Mouse (Mus musculus): ENCODE results near the gene Elmo2. TPM values are rescaled to one million over a fixed set of nuclear protein-coding genes. Genes with fewer than 3 reads are reported as not detected.

Gene Elmo2
- polyA plus RNA-seq, 1 experiment = 95.0 TPM

GRCm38 (mm10) chr2:165349466-165349865 lies 23.2 kb upstream of the Elmo2 start:
- Histone ChIP-seq H3K4me1 (replicated peaks; ENCODE audit: control insufficient read depth, insufficient read depth, low read length) (no peaks in the 10 kb centered on the region), H3K27ac (ENCODE audit: control insufficient read depth, insufficient read depth, low read length) (no peak overlapping the region), H3K4me3 (ENCODE audit: control insufficient read depth, insufficient read depth, low read length) (no peak overlapping the region), H3K36me3 (ENCODE audit: control insufficient read depth, insufficient read depth, low read length) (no peaks in the 10 kb centered on the region), H3K27me3 (ENCODE audit: control insufficient read depth, insufficient read depth, low read length) (no peaks in the 10 kb centered on the region)
- no peak for DNase-seq
- TF ChIP-seq POLR2A (IDR thresholded peaks at IDR 0.05; ENCODE audit: control insufficient read depth, extremely low read depth, insufficient read depth, low read length, poor library complexity) (no peak), CTCF (IDR thresholded peaks at IDR 0.05; ENCODE audit: borderline replicate concordance, control insufficient read depth, extremely low read depth, insufficient read depth, low read length, poor library complexity) (no peak)
- 56% methylated on average over 8 of the region's 8 CpGs for WGBS

GRCm38 (mm10) chr2:165346180-165346579 lies 19.9 kb upstream of the Elmo2 start:
- no peak overlapping the region for H3K4me3 ChIP-seq (ENCODE audit: control insufficient read depth, insufficient read depth, low read length)
- no peak for DNase-seq
- TF ChIP-seq CTCF (IDR thresholded peaks at IDR 0.05; ENCODE audit: borderline replicate concordance, control insufficient read depth, extremely low read depth, insufficient read depth, low read length, poor library complexity) = no peak
- 85% methylated on average over 5 of the region's 5 CpGs for WGBS
- H3K27ac ChIP-seq (ENCODE audit: control insufficient read depth, insufficient read depth, low read length) = no peak overlapping the region
- H3K4me1 ChIP-seq (replicated peaks; ENCODE audit: control insufficient read depth, insufficient read depth, low read length) = no peaks in the 10 kb centered on the region
- H3K27me3 ChIP-seq (ENCODE audit: control insufficient read depth, insufficient read depth, low read length) = no peaks in the 10 kb centered on the region
- no peaks in the 10 kb centered on the region for H3K36me3 ChIP-seq (ENCODE audit: control insufficient read depth, insufficient read depth, low read length)

- Histone ChIP-seq H3K27ac (ENCODE audit: control insufficient read depth, insufficient read depth, low read length) (no peak overlapping the region), H3K36me3 (ENCODE audit: control insufficient read depth, insufficient read depth, low read length) (no peaks in the 10 kb centered on the region), H3K4me1 (replicated peaks; ENCODE audit: control insufficient read depth, insufficient read depth, low read length) (no peaks in the 10 kb centered on the region), H3K27me3 (ENCODE audit: control insufficient read depth, insufficient read depth, low read length) (no peaks in the 10 kb centered on the region), H3K4me3 (ENCODE audit: control insufficient read depth, insufficient read depth, low read length) (no peak overlapping the region)
- DNase-seq = peak; percentile 33
- TF ChIP-seq POLR2A (IDR thresholded peaks at IDR 0.05; ENCODE audit: control insufficient read depth, extremely low read depth, insufficient read depth, low read length, poor library complexity) (no peak), CTCF (IDR thresholded peaks at IDR 0.05; ENCODE audit: borderline replicate concordance, control insufficient read depth, extremely low read depth, insufficient read depth, low read length, poor library complexity) (no peak)
- 64% methylated on average over 3 of the region's 3 CpGs for WGBS
Measured at GRCm38 (mm10) chr2:165337191-165337590, 10.9 kb upstream of the Elmo2 start.

GRCm38 (mm10) chr2:165332610-165333210 lies 6.4 kb upstream of the Elmo2 start:
- 36% methylated on average over 14 of the region's 14 CpGs for WGBS
- Histone ChIP-seq H3K27ac (ENCODE audit: control insufficient read depth, insufficient read depth, low read length) (no peak overlapping the region), H3K27me3 (ENCODE audit: control insufficient read depth, insufficient read depth, low read length) (no peaks in the 10 kb centered on the region), H3K4me1 (replicated peaks; ENCODE audit: control insufficient read depth, insufficient read depth, low read length) (no peaks in the 10 kb centered on the region; the same call in 1 of the 2 replicates), H3K4me3 (ENCODE audit: control insufficient read depth, insufficient read depth, low read length) (no peak overlapping the region), H3K36me3 (ENCODE audit: control insufficient read depth, insufficient read depth, low read length) (no peaks in the 10 kb centered on the region)
- no peak for TF ChIP-seq POLR2A (IDR thresholded peaks at IDR 0.05; ENCODE audit: control insufficient read depth, extremely low read depth, insufficient read depth, low read length, poor library complexity)
- TF ChIP-seq CTCF (IDR thresholded peaks at IDR 0.05; ENCODE audit: borderline replicate concordance, control insufficient read depth, extremely low read depth, insufficient read depth, low read length, poor library complexity) = no peak
- no peak for DNase-seq

- Histone ChIP-seq H3K4me3 (ENCODE audit: control insufficient read depth, insufficient read depth, low read length) (no peak overlapping the region), H3K27me3 (ENCODE audit: control insufficient read depth, insufficient read depth, low read length) (no peaks in the 10 kb centered on the region), H3K27ac (ENCODE audit: control insufficient read depth, insufficient read depth, low read length) (no peak overlapping the region), H3K36me3 (ENCODE audit: control insufficient read depth, insufficient read depth, low read length) (no peaks in the 10 kb centered on the region), H3K4me1 (replicated peaks; ENCODE audit: control insufficient read depth, insufficient read depth, low read length) (peaks cover 8% of the 10 kb centered on the region)
- WGBS = 5% methylated on average over 3 of the region's 3 CpGs
- TF ChIP-seq POLR2A (IDR thresholded peaks at IDR 0.05; ENCODE audit: control insufficient read depth, extremely low read depth, insufficient read depth, low read length, poor library complexity) (no peak), CTCF (IDR thresholded peaks at IDR 0.05; ENCODE audit: borderline replicate concordance, control insufficient read depth, extremely low read depth, insufficient read depth, low read length, poor library complexity) (no peak)
- no peak for DNase-seq
Measured at GRCm38 (mm10) chr2:165329703-165330102, 3.4 kb upstream of the Elmo2 start.

GRCm38 (mm10) chr2:165328746-165329145 lies 2.5 kb upstream of the Elmo2 start:
- no peak overlapping the region for H3K27ac ChIP-seq (ENCODE audit: control insufficient read depth, insufficient read depth, low read length)
- no peak for DNase-seq
- no peaks in the 10 kb centered on the region for H3K36me3 ChIP-seq (ENCODE audit: control insufficient read depth, insufficient read depth, low read length)
- no peak overlapping the region for H3K4me3 ChIP-seq (ENCODE audit: control insufficient read depth, insufficient read depth, low read length)
- WGBS = 86% methylated on average over 5 of the region's 5 CpGs
- TF ChIP-seq CTCF (IDR thresholded peaks at IDR 0.05; ENCODE audit: borderline replicate concordance, control insufficient read depth, extremely low read depth, insufficient read depth, low read length, poor library complexity) = no peak
- TF ChIP-seq POLR2A (IDR thresholded peaks at IDR 0.05; ENCODE audit: control insufficient read depth, extremely low read depth, insufficient read depth, low read length, poor library complexity) = no peak
- no peaks in the 10 kb centered on the region for H3K27me3 ChIP-seq (ENCODE audit: control insufficient read depth, insufficient read depth, low read length)
- H3K4me1 ChIP-seq (replicated peaks; ENCODE audit: control insufficient read depth, insufficient read depth, low read length) = peaks cover 11% of the 10 kb centered on the region

- WGBS = 94% methylated on average over 7 of the region's 7 CpGs
- Histone ChIP-seq H3K27me3 (ENCODE audit: control insufficient read depth, insufficient read depth, low read length) (no peaks in the 10 kb centered on the region), H3K27ac (ENCODE audit: control insufficient read depth, insufficient read depth, low read length) (no peak overlapping the region), H3K4me3 (ENCODE audit: control insufficient read depth, insufficient read depth, low read length) (no peak overlapping the region), H3K4me1 (replicated peaks; ENCODE audit: control insufficient read depth, insufficient read depth, low read length) (peaks cover 11% of the 10 kb centered on the region), H3K36me3 (ENCODE audit: control insufficient read depth, insufficient read depth, low read length) (no peaks in the 10 kb centered on the region)
- no peak for DNase-seq
- TF ChIP-seq POLR2A (IDR thresholded peaks at IDR 0.05; ENCODE audit: control insufficient read depth, extremely low read depth, insufficient read depth, low read length, poor library complexity) (no peak), CTCF (IDR thresholded peaks at IDR 0.05; ENCODE audit: borderline replicate concordance, control insufficient read depth, extremely low read depth, insufficient read depth, low read length, poor library complexity) (no peak)
Measured at GRCm38 (mm10) chr2:165327386-165327785, 1.1 kb upstream of the Elmo2 start.

Measured in thymus, adult 2 months (tissue).